Mouse (Mus musculus) ovary, postnatal 36 days (tissue): ENCODE measurements around the gene Tyw5.

ENCODE experiments used
- DNase-seq: peaks from one replicate; pipeline ENCODE4 v3.0.0; 2022; ENCODE audit warnings: low spot score, mixed read lengths

The Tyw5 gene

DNA sequence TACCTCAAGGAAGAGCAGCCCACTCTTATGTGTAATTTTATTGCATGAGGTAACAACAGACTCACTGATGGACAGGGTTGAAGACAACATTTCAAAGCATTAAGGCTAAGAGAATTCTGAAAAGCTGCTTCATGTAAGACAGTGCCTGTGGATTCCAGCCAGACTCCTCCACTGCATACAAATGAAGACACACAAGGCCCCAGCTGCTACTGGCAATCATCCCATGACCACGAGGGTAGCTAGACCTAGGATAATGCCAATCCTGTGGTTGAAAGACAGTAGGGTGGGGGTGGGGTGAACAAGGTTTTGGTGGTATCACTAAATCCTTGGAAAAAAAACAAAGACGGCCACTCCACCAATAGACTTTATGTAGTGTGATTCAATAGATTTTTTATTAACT, 19.0 kb downstream of the Tyw5 start:
- no peak for DNase-seq

DNA sequence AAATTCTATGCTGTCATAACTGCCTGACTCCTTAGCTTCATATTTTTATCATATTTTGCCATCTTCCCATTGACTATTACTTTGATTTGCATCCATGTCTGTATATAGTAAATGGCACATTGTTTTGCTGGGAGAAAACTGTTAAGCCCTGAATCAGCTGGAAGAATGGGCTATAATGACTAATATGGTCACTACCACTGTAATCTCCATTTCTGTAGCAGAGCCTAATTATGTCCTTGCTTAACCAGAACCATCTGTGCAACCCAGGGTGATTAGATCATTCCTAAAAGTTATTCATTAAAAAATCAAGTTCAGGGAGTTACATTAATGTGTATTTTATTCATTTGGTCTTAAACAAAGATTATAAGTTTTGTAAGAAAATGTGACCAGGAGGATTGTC, 20.4 kb downstream of the Tyw5 start:
- no peak for DNase-seq

DNA sequence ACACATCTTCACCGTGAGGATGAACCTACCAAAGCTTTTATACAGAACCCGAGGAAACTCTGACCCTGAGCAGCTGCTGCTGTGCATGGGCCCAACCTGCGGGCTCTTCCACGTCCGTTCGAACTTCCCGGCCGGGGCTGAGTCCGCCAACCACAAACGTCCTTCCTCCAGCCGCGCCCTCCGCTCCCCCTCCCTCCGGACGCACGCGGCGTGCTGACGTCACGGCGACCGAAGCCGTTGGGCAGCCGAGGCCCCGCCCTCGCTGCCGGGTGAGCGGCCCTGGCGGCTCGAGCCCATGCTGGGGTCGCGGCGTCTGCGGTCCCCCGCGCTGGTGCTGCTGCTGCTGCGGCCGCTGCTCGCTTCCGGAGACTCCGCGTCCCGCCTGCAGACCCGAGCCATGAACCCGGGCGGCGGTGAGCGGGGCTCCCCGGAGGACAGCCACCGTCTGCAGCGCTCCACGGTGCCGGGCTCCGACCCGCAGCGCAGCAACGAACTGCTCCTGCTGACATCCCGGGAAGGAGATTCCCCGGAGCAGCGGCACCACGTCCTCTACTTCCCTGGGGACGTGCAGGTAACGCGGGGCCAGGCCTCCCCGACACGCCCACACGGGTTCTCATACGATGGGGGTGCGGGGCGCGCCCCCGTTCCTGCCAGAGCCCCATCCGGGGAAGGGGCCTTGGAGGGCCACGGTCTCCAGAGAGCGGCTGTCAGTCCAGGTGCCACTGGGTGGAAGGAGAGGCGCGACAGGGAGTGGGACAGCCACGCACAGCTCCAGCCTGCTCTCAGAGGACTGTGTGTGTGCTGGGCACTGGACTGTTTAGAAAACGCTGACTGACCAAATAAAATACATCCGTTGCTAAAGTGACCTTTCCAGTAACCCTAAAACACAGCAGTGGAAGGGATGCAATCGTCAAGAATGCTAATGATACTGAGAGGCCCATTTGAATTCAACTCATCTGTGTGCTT, 29.2 kb downstream of the Tyw5 start, which contains the start of gene 1700066M21Rik:
Gene 1700066M21Rik, plus strand, starts transcription at position 245 of the 966 bp plus-strand sequence.
- DNase-seq: peak; percentile 95

DNA sequence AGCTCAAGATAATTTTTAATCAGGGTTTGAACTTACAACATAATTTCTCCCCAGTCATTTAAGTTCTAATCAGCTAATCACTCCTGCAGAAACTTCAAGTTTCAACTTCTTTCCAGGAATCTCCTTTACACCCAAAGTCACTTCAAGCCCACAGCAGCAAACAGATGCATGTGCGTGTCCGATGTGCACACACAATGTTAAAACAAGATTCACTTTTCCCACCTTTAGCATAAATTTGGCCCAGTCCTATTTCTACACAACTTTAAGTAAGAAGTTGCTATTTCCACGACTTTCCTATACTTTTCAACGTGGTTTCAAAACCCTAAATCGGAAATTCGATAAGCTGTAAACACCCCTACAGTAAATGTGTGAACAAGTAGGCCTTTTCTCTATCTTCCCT, 30.1 kb downstream of the Tyw5 start:
- DNase-seq: no peak

DNA sequence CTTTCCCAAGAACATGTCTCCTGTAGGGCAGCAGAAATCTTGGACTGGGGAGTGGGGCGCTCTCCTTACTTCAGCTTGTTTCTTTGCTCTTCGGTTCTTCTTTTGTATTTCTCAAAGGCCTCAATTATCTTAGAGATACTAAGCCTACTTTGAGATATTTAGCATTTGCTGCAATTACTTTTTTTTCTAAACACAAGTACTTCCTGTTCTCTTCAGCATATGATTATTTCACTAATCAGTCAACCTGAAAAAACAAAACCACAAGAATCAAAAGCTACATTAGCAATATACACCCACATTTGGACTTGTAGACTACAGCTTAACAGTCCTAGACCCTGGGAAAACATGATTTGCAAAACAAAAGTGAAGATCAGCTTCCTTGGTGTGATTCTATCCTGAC, 31.6 kb downstream of the Tyw5 start:
- no peak for DNase-seq

DNA sequence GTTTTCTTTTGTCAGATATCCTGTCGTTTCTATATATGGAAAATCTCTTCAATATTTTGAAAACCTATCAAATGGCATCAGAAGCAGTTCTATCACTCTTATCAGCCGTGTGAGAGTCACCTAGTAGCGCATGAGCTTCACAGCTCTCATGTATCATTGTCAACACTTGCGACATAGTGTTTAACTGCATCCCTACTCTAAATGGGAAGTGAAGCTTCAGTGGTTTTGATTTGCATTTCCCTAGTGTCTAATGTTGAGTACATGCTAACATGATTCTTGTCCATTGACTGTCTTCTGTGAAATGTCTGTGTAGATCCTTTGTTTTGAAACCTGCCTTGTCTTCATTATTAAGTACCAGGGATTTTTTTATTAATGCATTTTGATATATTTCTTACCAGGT, 36.5 kb downstream of the Tyw5 start:
- no peak for DNase-seq

DNA sequence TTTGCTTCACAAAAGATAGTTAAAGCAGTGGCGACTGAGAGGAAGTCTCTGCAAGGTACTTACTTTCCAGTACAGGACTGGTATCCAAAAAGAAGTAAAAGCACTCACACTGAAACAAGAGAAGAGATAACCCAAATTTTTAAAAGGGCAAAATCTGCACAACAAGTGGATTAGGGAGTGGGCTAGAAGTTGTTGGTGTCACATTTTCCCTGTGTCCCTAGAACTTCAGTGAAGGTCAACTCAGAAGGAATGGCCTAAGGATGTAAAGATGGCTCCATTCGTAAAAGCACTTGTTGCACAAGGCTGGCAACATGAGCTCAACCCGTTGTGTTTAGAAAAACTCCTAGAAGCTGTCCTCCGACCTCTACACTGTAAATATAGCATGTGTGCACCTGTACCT, 37.8 kb downstream of the Tyw5 start:
- DNase-seq: no peak

DNA sequence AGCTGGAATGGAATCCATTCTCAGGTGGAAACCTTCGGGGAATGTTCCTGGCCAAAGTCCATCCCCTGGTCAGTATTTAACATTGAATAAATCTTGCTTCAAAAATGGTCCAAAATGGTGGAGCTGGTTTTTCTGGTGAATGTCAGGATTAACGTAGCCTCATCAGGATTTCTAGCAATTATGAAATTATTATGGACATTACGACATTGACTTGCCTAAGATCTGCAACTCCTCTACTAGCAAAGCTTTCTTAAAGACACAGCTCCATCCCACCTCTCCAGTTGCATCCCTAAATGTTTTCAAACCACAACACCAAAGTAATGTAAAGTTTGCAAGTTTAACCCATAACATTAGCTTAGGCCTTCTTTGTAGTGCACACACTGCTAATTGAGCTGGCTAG, 39.5 kb downstream of the Tyw5 start:
- no peak for DNase-seq

DNA sequence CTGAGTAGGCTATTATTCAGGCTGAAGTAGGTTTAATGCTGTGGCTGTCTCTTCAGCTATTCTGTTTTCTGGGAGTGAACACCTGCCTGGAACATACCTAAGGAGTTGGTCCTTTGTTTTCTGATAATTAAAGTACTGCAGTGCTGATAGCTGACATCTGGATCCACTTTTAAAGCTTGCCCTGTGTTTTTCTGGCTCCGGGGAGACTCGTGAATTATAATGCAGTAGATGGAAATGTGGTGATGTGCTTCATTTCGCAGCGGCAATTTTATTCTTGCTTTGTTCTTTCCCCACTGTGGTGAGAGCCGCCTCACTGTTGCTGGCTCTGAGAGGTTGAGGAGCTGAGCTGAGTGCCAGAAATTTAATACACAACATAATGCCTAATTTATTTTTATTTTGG, 48.4 kb downstream of the Tyw5 start:
- no peak for DNase-seq

DNA sequence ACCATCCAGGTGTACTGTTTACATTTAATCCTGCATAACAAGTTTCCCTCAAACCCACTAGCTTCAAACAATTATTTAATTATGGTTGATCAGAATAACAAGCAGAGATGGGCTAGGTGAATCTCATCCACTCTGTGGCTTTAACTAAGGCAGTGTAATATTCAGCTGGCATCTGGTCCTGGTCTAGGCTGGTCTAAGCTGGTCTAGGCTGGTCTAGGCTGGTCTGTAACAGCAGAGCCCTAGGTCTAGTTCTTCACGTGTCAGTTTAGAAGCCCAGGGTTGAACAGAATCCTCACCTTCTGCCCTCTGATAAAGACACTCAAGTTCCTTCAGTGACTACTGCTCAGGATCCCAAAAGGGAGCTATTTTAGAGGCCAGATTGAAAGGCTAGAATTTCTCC, 55.0 kb downstream of the Tyw5 start:
- DNase-seq: no peak

DNA sequence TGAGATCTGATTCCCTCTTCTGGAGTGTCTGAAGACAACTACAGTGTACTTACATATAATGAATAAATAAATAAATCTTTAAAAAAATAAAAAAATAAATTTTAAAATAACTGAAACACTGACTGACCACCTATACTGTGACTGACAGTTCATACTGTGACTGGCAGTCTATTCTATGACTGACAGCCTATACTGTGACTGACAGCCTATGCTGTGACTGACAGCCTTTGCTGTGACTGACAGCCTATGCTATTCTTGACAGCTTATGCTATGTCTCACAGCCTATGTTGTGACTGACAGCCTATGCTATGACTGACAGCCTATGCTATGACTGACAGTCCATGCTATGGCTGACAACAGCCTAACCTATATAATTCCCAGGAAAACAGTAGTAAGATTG, 59.4 kb downstream of the Tyw5 start:
- no peak for DNase-seq

DNA sequence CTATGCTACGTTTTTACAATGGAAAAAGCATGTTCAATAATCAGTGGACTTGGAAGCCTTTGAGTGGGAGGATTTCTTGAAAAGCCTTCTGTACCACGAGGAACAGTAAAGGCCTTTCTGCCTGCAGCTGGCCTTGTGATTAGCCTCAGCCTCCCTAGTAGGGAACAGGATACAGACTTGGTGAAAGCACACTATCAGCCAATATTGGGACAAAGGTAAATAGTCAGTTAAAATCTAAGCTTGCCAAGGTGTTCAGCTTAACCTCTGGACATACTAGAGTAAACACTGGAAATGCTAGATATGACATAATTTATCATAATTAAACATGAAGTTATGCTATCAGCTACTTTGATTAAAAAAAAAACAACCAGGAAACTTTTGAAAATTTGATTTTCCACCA, 65.7 kb downstream of the Tyw5 start:
- DNase-seq: no peak

DNA sequence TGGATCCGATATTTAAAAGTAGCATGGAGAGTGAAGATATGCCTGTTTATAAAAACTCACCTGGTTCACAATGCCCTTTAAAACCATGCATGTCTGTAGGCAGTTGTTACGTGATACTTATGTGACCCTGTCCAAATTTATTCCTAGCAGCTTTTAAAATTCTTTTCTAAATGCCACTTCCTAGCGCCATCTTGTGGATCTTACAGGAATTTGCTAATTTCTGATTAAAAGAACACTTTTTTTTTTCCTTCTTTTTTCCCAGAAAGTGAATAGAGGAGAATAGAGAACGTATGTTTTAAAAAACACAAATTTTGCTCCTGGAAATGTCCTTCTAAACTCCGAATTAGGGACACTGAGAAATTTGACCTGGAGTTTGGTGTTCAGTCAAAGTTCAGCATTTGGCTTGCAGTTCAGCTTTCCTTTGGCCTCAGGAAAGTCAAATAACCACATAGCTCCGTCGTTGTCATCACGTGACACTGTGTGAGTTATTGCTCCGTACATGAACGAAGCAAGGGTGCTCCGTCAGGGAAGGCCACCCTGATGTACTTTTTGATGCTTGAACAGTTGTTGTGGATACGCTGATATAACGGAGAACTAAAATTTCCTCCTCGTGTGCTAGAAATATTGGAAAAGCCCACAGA, 67.6 kb downstream of the Tyw5 start:
- DNase-seq: no peak
